Mouse (Mus musculus) liver, postnatal 0 days (tissue): ENCODE data around the gene Pde4a. TPM values are rescaled to one million over a fixed set of nuclear protein-coding genes. Genes with fewer than 3 reads are reported as not detected.
A peak's percentile ranks its signal among the peaks of the same experiment; 100 is the strongest.
"Not testable (repeated sequence)": the region's sequence is repeated elsewhere in the genome, so short reads cannot be mapped to it uniquely, and the experiment has no call there.

Experiments
- ATAC-seq: fragments of 200-750 bp; cut with Nextera tagmentation; 2 replicates; pipeline ENCODE4 v1.8.0; 2017; ENCODE audit warnings: mild to moderate bottlenecking, moderate library complexity
- DNase-seq: peaks from one replicate; pipeline ENCODE4 v3.0.0-alpha.2; 2016
- H3K27ac ChIP-seq: fragments of 300-500 bp; sonication (generic); 2 replicates; pipeline ENCODE4 v1.5.1; 2014; ENCODE audit warnings: antibody characterized with exemption, moderate library complexity, mild to moderate bottlenecking, low read depth
- H3K27me3 ChIP-seq: fragments of 300-500 bp; sonication (generic); 2 replicates; pipeline ENCODE4 v1.6.1; 2014; ENCODE audit warnings: low read length, control low read depth, mixed read lengths; ENCODE audit not compliant: insufficient read depth
- H3K36me3 ChIP-seq: fragments of 300-500 bp; sonication (generic); replicated peaks from 2 replicates; pipeline ENCODE4 v1.6.1; 2014; ENCODE audit warnings: mild to moderate bottlenecking, control low read depth, low read length, moderate library complexity, mixed read lengths; ENCODE audit not compliant: insufficient read depth
- H3K4me1 ChIP-seq: fragments of 300-500 bp; sonication (generic); 2 replicates; pipeline ENCODE4 v1.6.1; 2014; ENCODE audit warnings: antibody characterized with exemption, mild to moderate bottlenecking, control low read depth; ENCODE audit not compliant: insufficient read depth
- H3K4me2 ChIP-seq: fragments of 300-500 bp; sonication (generic); 2 replicates; pipeline ENCODE4 v1.6.1; 2014; ENCODE audit warnings: low read depth, mild to moderate bottlenecking, low read length, moderate library complexity, mixed read lengths
- H3K4me3 ChIP-seq: fragments of 300-500 bp; sonication (generic); 2 replicates; pipeline ENCODE4 v1.5.1; 2014; ENCODE audit warnings: low read depth, low read length
- H3K9ac ChIP-seq: fragments of 300-500 bp; sonication (generic); replicated peaks from 2 replicates; pipeline ENCODE4 v1.6.1; 2014; ENCODE audit warnings: mild to moderate bottlenecking, moderate library complexity
- H3K9me3 ChIP-seq: fragments of 300-500 bp; sonication (generic); 2 replicates; pipeline ENCODE4 v1.6.1; 2016; ENCODE audit warnings: mild to moderate bottlenecking, control low read depth, low read length, mixed read lengths
- CTCF ChIP-seq: sonication (generic); IDR thresholded peaks from 2 replicates; pipeline ENCODE4 v1.5.1; 2016; ENCODE audit warnings: antibody characterized with exemption, low read depth
- EP300 ChIP-seq: IDR thresholded peaks from 2 replicates; pipeline ENCODE4 v1.6.1; 2016; ENCODE audit warnings: antibody characterized with exemption, low read depth, mild to moderate bottlenecking
- WGBS: fragments of 180-500 bp; shearing (Covaris S2); extraction: QIAGEN DNeasy Blood & Tissue Kit; methylation state at CpG from one replicate; pipeline ENCODE4 v1.1.7; 2014; ENCODE audit not compliant: insufficient replicate concordance; 5-methylcytosine and 5-hydroxymethylcytosine counted together
- polyA plus RNA-seq: library from polyadenylated mRNA; unstranded; fragments of >200 nt; fragmentation: Nextera tagmentation; extraction: Ambion mirVana; gene quantifications from 2 replicates; pipeline ENCODE4 v1.2.1, GENCODE M21; 2015

The Pde4a gene
- polyA plus RNA-seq, 1 experiment from 2014 or later, result 1.5 TPM

GRCm38 (mm10) chr9:21249629-21250508 is 84.4 kb downstream of the Pde4a start:
- DNase-seq (peak; percentile 54), ATAC-seq (peak; percentile 80)
- Histone ChIP-seq H3K4me2 (no peak overlapping the region), H3K27me3 (peaks cover 55% of the 10 kb centered on the region), H3K4me1 (peaks cover 18% of the 10 kb centered on the region), H3K27ac (0 out of 2 replicates have a peak overlapping the region, but pooled peaks have one; percentile 11), H3K36me3 (no peaks in the 10 kb centered on the region), H3K9ac (no peak overlapping the region), H3K9me3 (no peaks in the 10 kb centered on the region), H3K4me3 (no peak overlapping the region)
- WGBS, result 22% methylated on average over 17 of the region's 17 CpGs
- TF ChIP-seq CTCF, result no peak
- TF ChIP-seq EP300, result no peak

DNA sequence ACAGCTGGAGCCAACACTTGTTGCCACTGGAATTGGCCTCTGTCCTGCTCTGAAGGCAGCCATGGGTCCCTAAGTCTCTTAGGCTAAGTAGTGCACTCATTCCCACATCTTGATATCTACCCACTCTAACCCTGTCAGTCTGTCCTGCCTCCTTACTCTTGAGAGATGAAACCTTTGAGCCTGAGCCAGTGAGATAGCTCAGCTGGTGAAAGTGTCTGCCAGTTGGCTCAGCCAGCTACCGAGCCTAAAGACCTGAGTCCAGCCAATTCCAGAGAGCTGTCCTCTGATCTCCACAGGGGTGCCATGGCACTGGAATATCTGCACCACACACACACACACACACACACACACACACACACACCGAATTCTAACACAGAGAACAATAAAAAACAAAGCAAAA is 85.0 kb downstream of the Pde4a start:
- Histone ChIP-seq H3K9me3 (no peaks in the 10 kb centered on the region), H3K4me1 (peaks cover 15% of the 10 kb centered on the region), H3K36me3 (no peaks in the 10 kb centered on the region), H3K9ac (no peak overlapping the region), H3K27me3 (peaks cover 49% of the 10 kb centered on the region), H3K4me3 (no peak overlapping the region), H3K27ac (no peak overlapping the region), H3K4me2 (no peak overlapping the region)
- ATAC-seq, result no peak
- WGBS, result 48% methylated on average over 2 of the region's 2 CpGs
- no peak for TF ChIP-seq EP300
- no peak for TF ChIP-seq CTCF
- no peak for DNase-seq

GRCm38 (mm10) chr9:21251116-21251735 is 85.7 kb downstream of the Pde4a start:
- 73% methylated on average over 13 of the region's 13 CpGs for WGBS
- no peak overlapping the region for H3K27ac ChIP-seq

GRCm38 (mm10) chr9:21254690-21255089 is 89.2 kb downstream of the Pde4a start:
- no peaks in the 10 kb centered on the region for H3K9me3 ChIP-seq
- peaks cover 2% of the 10 kb centered on the region for H3K4me1 ChIP-seq
- ATAC-seq (no peak), DNase-seq (no peak)
- no peaks in the 10 kb centered on the region for H3K36me3 ChIP-seq
- H3K4me3 ChIP-seq, result no peak overlapping the region
- H3K4me2 ChIP-seq, result no peak overlapping the region
- TF ChIP-seq CTCF (no peak), EP300 (no peak)
- no peak overlapping the region for H3K27ac ChIP-seq
- no peak overlapping the region for H3K9ac ChIP-seq
- H3K27me3 ChIP-seq, result peaks cover 15% of the 10 kb centered on the region

More at GRCm38 (mm10) chr9:21251116-21251735, 85.7 kb downstream of the Pde4a start:
- Histone ChIP-seq H3K9me3 (no peaks in the 10 kb centered on the region), H3K4me1 (peaks cover 15% of the 10 kb centered on the region), H3K36me3 (no peaks in the 10 kb centered on the region), H3K4me2 (no peak overlapping the region), H3K4me3 (no peak overlapping the region), H3K9ac (no peak overlapping the region), H3K27me3 (peaks cover 44% of the 10 kb centered on the region)
- DNase-seq (no peak), ATAC-seq (no peak)
- TF ChIP-seq EP300 (no peak), CTCF (no peak)

DNA sequence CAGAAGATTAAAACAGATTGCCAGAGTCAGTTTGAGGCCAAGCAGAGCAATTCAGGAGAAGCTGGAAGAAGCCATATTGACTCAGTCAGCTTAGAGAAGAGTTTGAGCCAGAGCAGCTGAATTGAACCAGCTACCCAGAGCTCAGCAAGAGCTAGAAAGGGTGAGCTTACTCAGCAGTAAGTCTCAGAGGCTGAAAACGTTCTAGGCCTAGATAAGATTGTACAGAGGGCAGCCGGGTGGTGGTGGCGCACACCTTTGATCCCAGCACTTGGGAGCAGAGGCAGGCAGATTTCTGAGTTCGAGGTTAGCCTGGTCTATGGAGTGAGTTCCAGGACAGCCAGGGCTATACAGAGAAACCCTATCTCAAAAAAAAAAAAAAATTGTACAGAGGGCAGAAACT is 90.8 kb downstream of the Pde4a start:
- WGBS, result 79% methylated on average over 4 of the region's 4 CpGs
- H3K9me3 ChIP-seq, DNase-seq, H3K27me3 ChIP-seq, H3K36me3 ChIP-seq, H3K4me3 ChIP-seq, H3K9ac ChIP-seq, ATAC-seq, H3K4me1 ChIP-seq, H3K4me2 ChIP-seq, H3K27ac ChIP-seq: not testable (repeated sequence)

- H3K9ac ChIP-seq, result no peak overlapping the region
- no peak overlapping the region for H3K4me3 ChIP-seq
- ATAC-seq, result no peak
- H3K27me3 ChIP-seq, result no peaks in the 10 kb centered on the region
- TF ChIP-seq EP300 (no peak), CTCF (no peak)
- no peaks in the 10 kb centered on the region for H3K9me3 ChIP-seq
- WGBS, result 69% methylated on average over 6 of the region's 6 CpGs
- peaks cover 21% of the 10 kb centered on the region for H3K4me1 ChIP-seq
- DNase-seq, result no peak
- no peak overlapping the region for H3K27ac ChIP-seq
- no peak overlapping the region for H3K4me2 ChIP-seq
- H3K36me3 ChIP-seq, result no peaks in the 10 kb centered on the region
Measured at GRCm38 (mm10) chr9:21260491-21261040, 95.1 kb downstream of the Pde4a start.
